Mouse (Mus musculus): ENCODE measurements around the gene C530008M17Rik. TPM values are rescaled to one million over a fixed set of nuclear protein-coding genes. Genes with fewer than 3 reads are reported as not detected.
A peak's percentile ranks its signal among the peaks of the same experiment; 100 is the strongest.

Gene C530008M17Rik
- total and polyA plus RNA-seq, 3 experiments = 0.04 to 0.44 TPM; not detected in 1

GRCm38 (mm10) chr5:76839786-76840185 lies 183.5 kb downstream of the C530008M17Rik start:
- TF ChIP-seq POLR2AphosphoS2 (IDR thresholded peaks at IDR 0.05; ENCODE audit: low read depth, low read length) (no peak), KAT2A (IDR thresholded peaks at IDR 0.05; ENCODE audit: insufficient replicate concordance, low read length) (no peak), E2F4 (IDR thresholded peaks at IDR 0.05; ENCODE audit: insufficient replicate concordance, low read depth, low read length) (no peak), EP300 (IDR thresholded peaks at IDR 0.05; ENCODE audit: low read length) (no peak), RCOR1 (conservative IDR thresholded peaks at IDR 0.05; ENCODE audit: low read depth, low read length) (no peak), MYC (IDR thresholded peaks at IDR 0.05; ENCODE audit: low read depth, low read length) (no peak), ELF1 (IDR thresholded peaks at IDR 0.05; ENCODE audit: low read depth, low read length) (no peak), TBP (conservative IDR thresholded peaks at IDR 0.05; ENCODE audit: low read depth, low read length) (no peak), HCFC1 (IDR thresholded peaks at IDR 0.05; ENCODE audit: low read depth, low read length) (no peak)
- no peak overlapping the region for H3K9ac ChIP-seq (ENCODE audit: insufficient read depth, low read depth)
- no peak for DNase-seq (ENCODE audit: extremely low read depth)
- H3K79me2 ChIP-seq (replicated peaks; ENCODE audit: control insufficient read depth, extremely low read depth, insufficient read depth, poor library complexity, severe bottlenecking) = no peaks in the 10 kb centered on the region
- no peak overlapping the region for H3K4me2 ChIP-seq (ENCODE audit: insufficient read depth, low read depth, poor library complexity, severe bottlenecking)
- H3K9me3 ChIP-seq (replicated peaks; ENCODE audit: low read length) = no peaks in the 10 kb centered on the region
- H3K36me3 ChIP-seq (replicated peaks in 1 of 2; ENCODE audit: control insufficient read depth in 1 of 2, insufficient read depth in 1 of 2, low read length in 1 of 2) = no peaks in the 10 kb centered on the region
- dilution Hi-C loops (cut with MboI; ENCODE audit: extremely low pct_ligation_motif_present, extremely low pct_unique_long_range_greater_than_20kb, low sequenced_read_pairs) (no loop called here), in situ Hi-C loops (cut with MboI; ENCODE audit: low pct_ligation_motif_present, low pct_unique_long_range_greater_than_20kb, low sequenced_read_pairs) (loop anchor here (25.0 kb wide), 1 partner anchor 252 kb away; the partner anchor contains the start of gene Cep135)
- no peaks in the 10 kb centered on the region for H3K27me3 ChIP-seq (replicated peaks)
- H3K27ac ChIP-seq (ENCODE audit: insufficient read depth, low read depth) = no peak overlapping the region
- no peak overlapping the region for H3K4me3 ChIP-seq (replicated peaks in 1 of 3; ENCODE audit: low read depth in 2 of 3, low read length in 2 of 3, poor library complexity in 1 of 3)
- peaks cover 0 to 2% of the 10 kb centered on the region in 2 experiments; a peak in 1 of 4 replicates for H3K4me1 ChIP-seq (ENCODE audit: control insufficient read depth in 1 of 2, insufficient read depth in 2 of 2)

GRCm38 (mm10) chr5:76841859-76842258 lies 185.5 kb downstream of the C530008M17Rik start:
- dilution Hi-C loops (cut with MboI; ENCODE audit: extremely low pct_ligation_motif_present, extremely low pct_unique_long_range_greater_than_20kb, low sequenced_read_pairs) = no loop called here

GRCm38 (mm10) chr5:76843448-76843847 lies 187.1 kb downstream of the C530008M17Rik start:
- Histone ChIP-seq H3K27me3 (replicated peaks) (no peaks in the 10 kb centered on the region), H3K4me2 (ENCODE audit: insufficient read depth, low read depth, poor library complexity, severe bottlenecking) (no peak overlapping the region), H3K36me3 (replicated peaks in 1 of 2; ENCODE audit: control insufficient read depth in 1 of 2, insufficient read depth in 1 of 2, low read length in 1 of 2) (no peaks in the 10 kb centered on the region), H3K9me3 (replicated peaks; ENCODE audit: low read length) (no peaks in the 10 kb centered on the region), H3K4me1 (ENCODE audit: control insufficient read depth in 1 of 2, insufficient read depth in 2 of 2) (peaks cover 5 to 8% of the 10 kb centered on the region in 2 experiments), H3K9ac (ENCODE audit: insufficient read depth, low read depth) (no peak overlapping the region), H3K27ac (ENCODE audit: insufficient read depth, low read depth) (no peak overlapping the region), H3K79me2 (replicated peaks; ENCODE audit: control insufficient read depth, extremely low read depth, insufficient read depth, poor library complexity, severe bottlenecking) (no peaks in the 10 kb centered on the region), H3K4me3 (replicated peaks in 1 of 3; ENCODE audit: low read depth in 2 of 3, low read length in 2 of 3, poor library complexity in 1 of 3) (no peak overlapping the region)
- peak; percentile 64 for DNase-seq (ENCODE audit: extremely low read depth)
- TF ChIP-seq RAD21 (IDR thresholded peaks at IDR 0.05; ENCODE audit: low read depth, low read length) (peak; percentile 95), ZC3H11A (IDR thresholded peaks at IDR 0.05; ENCODE audit: low read depth, low read length) (peak; percentile 36; the same call in 1 of the 2 replicates), NELFE (IDR thresholded peaks at IDR 0.05; ENCODE audit: low read depth, low read length) (no peak), SMC3 (IDR thresholded peaks at IDR 0.05; ENCODE audit: low read depth, low read length) (peak; percentile 82), CTCF (conservative IDR thresholded peaks at IDR 0.05 in 1 of 2, IDR thresholded peaks at IDR 0.05 in 1 of 2; ENCODE audit: low read depth in 2 of 2, low read length in 2 of 2) (peak; percentile 60 to 94; a peak in 3 of 4 replicates)
- in situ Hi-C loops (cut with MboI; ENCODE audit: low pct_ligation_motif_present, low pct_unique_long_range_greater_than_20kb, low sequenced_read_pairs) (loop anchor here (25.0 kb wide), 1 partner anchor 256 kb away; the partner anchor contains the start of gene Cep135), dilution Hi-C loops (cut with MboI; ENCODE audit: extremely low pct_ligation_motif_present, extremely low pct_unique_long_range_greater_than_20kb, low sequenced_read_pairs) (no loop called here)

More at GRCm38 (mm10) chr5:76841859-76842258, 185.5 kb downstream of the C530008M17Rik start:
- no peak overlapping the region for H3K9ac ChIP-seq (ENCODE audit: insufficient read depth, low read depth)
- H3K27me3 ChIP-seq (replicated peaks) = no peaks in the 10 kb centered on the region
- TF ChIP-seq POLR2AphosphoS2 (IDR thresholded peaks at IDR 0.05; ENCODE audit: low read depth, low read length) (no peak), JUN (IDR thresholded peaks at IDR 0.05; ENCODE audit: insufficient read depth, low read depth, low read length) (no peak), TBP (conservative IDR thresholded peaks at IDR 0.05; ENCODE audit: low read depth, low read length) (no peak), BHLHE40 (IDR thresholded peaks at IDR 0.05; ENCODE audit: low read depth, low read length) (no peak), GABPA (IDR thresholded peaks at IDR 0.05; ENCODE audit: insufficient replicate concordance, low read depth, low read length) (no peak), KAT2A (IDR thresholded peaks at IDR 0.05; ENCODE audit: insufficient replicate concordance, low read length) (no peak), MAZ (IDR thresholded peaks at IDR 0.05; ENCODE audit: low read depth, low read length) (no peak), IRF4 (IDR thresholded peaks at IDR 0.05; ENCODE audit: low read depth, low read length) (no peak), ZNF384 (IDR thresholded peaks at IDR 0.05; ENCODE audit: low read depth, low read length) (no peak), POLR2A (IDR thresholded peaks at IDR 0.05; ENCODE audit: low read depth, low read length) (no peak)
- no peaks in the 10 kb centered on the region for H3K79me2 ChIP-seq (replicated peaks; ENCODE audit: control insufficient read depth, extremely low read depth, insufficient read depth, poor library complexity, severe bottlenecking)
- no peak overlapping the region for H3K4me3 ChIP-seq (replicated peaks in 1 of 3; ENCODE audit: low read depth in 2 of 3, low read length in 2 of 3, poor library complexity in 1 of 3)
- DNase-seq (ENCODE audit: extremely low read depth) = no peak
- in situ Hi-C loops (cut with MboI; ENCODE audit: low pct_ligation_motif_present, low pct_unique_long_range_greater_than_20kb, low sequenced_read_pairs) = loop anchor here (25.0 kb wide), 1 partner anchor 255 kb away; the partner anchor contains the start of gene Cep135
- H3K9me3 ChIP-seq (replicated peaks; ENCODE audit: low read length) = no peaks in the 10 kb centered on the region
- peaks cover 2 to 5% of the 10 kb centered on the region in 2 experiments; a peak in 3 of 4 replicates for H3K4me1 ChIP-seq (ENCODE audit: control insufficient read depth in 1 of 2, insufficient read depth in 2 of 2)
- H3K36me3 ChIP-seq (replicated peaks in 1 of 2; ENCODE audit: control insufficient read depth in 1 of 2, insufficient read depth in 1 of 2, low read length in 1 of 2) = no peaks in the 10 kb centered on the region
- H3K27ac ChIP-seq (ENCODE audit: insufficient read depth, low read depth) = no peak overlapping the region
- no peak overlapping the region for H3K4me2 ChIP-seq (ENCODE audit: insufficient read depth, low read depth, poor library complexity, severe bottlenecking)

Data from CH12.LX (cell line).